Mouse (Mus musculus) hindbrain, postnatal 0 days (tissue): ENCODE measurements at regions not wholly inside any gene's neighbourhood (a gene's known extent, or its start where the extent isn't known, plus 50 kb on each side); places are given as distances from the start of the nearest gene placed in this dataset.
A peak's percentile ranks its signal among the peaks of the same experiment; 100 is the strongest.

Experiments
- ATAC-seq: fragments of 200-750 bp; cut with Nextera tagmentation; 2 replicates; pipeline ENCODE4 v1.8.0; 2017; ENCODE audit warnings: mild to moderate bottlenecking, moderate TSS enrichment, moderate library complexity
- DNase-seq: peaks from one replicate; pipeline ENCODE4 v3.0.0-alpha.2; 2015; ENCODE audit warnings: low spot score
- H3K27ac ChIP-seq: fragments of 300-500 bp; sonication (generic); 2 replicates; pipeline ENCODE4 v1.5.1; 2014; ENCODE audit warnings: mild to moderate bottlenecking
- H3K27me3 ChIP-seq: fragments of 300-500 bp; sonication (generic); 2 replicates; pipeline ENCODE4 v1.6.1; 2014; ENCODE audit warnings: low read length, mixed read lengths; ENCODE audit not compliant: insufficient read depth
- H3K36me3 ChIP-seq: fragments of 300-500 bp; sonication (generic); 2 replicates; pipeline ENCODE4 v1.6.1; 2014; ENCODE audit warnings: low read length, mixed read lengths; ENCODE audit not compliant: insufficient read depth
- H3K4me1 ChIP-seq: fragments of 300-500 bp; sonication (generic); 2 replicates; pipeline ENCODE4 v1.6.1; 2014; ENCODE audit warnings: antibody characterized with exemption, low read length, mixed read lengths; ENCODE audit not compliant: insufficient read depth
- H3K4me2 ChIP-seq: fragments of 300-500 bp; sonication (generic); 2 replicates; pipeline ENCODE4 v1.6.1; 2014; ENCODE audit warnings: low read depth, mild to moderate bottlenecking, low read length, moderate library complexity, mixed read lengths
- H3K4me3 ChIP-seq: fragments of 300-500 bp; sonication (generic); 2 replicates; pipeline ENCODE4 v1.5.1; 2014; ENCODE audit warnings: low read length
- H3K9ac ChIP-seq: fragments of 300-500 bp; sonication (generic); replicated peaks from 2 replicates; pipeline ENCODE4 v1.6.1; 2014; ENCODE audit warnings: mild to moderate bottlenecking, low read length, moderate library complexity, mixed read lengths
- H3K9me3 ChIP-seq: fragments of 300-500 bp; sonication (generic); 2 replicates; pipeline ENCODE4 v1.6.1; 2016; ENCODE audit warnings: low read length, mixed read lengths
- CTCF ChIP-seq: IDR thresholded peaks from 2 replicates; pipeline ENCODE4 v1.5.1; 2016; ENCODE audit warnings: antibody characterized with exemption, control low read depth, low read depth
- WGBS: fragments of 180-500 bp; shearing (Covaris S2); extraction: QIAGEN DNeasy Blood & Tissue Kit; methylation state at CpG from one replicate; pipeline ENCODE4 v1.1.7; 2014; 5-methylcytosine and 5-hydroxymethylcytosine counted together

- no peak for TF ChIP-seq CTCF
- Histone ChIP-seq H3K4me1 (peaks cover 7% of the 10 kb centered on the region; the same call in 1 of the 2 replicates), H3K4me3 (no peak overlapping the region), H3K27ac (no peak overlapping the region), H3K9me3 (no peaks in the 10 kb centered on the region), H3K9ac (no peak overlapping the region), H3K27me3 (no peaks in the 10 kb centered on the region), H3K4me2 (no peak overlapping the region), H3K36me3 (no peaks in the 10 kb centered on the region)
- DNase-seq (no peak), ATAC-seq (no peak)
- 75% methylated on average over 5 of the region's 5 CpGs for WGBS
These were observed 127.3 kb upstream of the Adamts18 start for GRCm38 (mm10) chr8:113975810-113976209.

- Histone ChIP-seq H3K27me3 (no peaks in the 10 kb centered on the region), H3K4me2 (no peak overlapping the region), H3K9me3 (no peaks in the 10 kb centered on the region), H3K4me1 (peaks cover 7% of the 10 kb centered on the region; the same call in 1 of the 2 replicates), H3K9ac (no peak overlapping the region), H3K27ac (no peak overlapping the region), H3K36me3 (no peaks in the 10 kb centered on the region), H3K4me3 (no peak overlapping the region)
- ATAC-seq (no peak), DNase-seq (peak; percentile 51)
- 44% methylated on average over 4 of the region's 4 CpGs for WGBS
- no peak for TF ChIP-seq CTCF
These were observed 128.1 kb upstream of the Adamts18 start for GRCm38 (mm10) chr8:113976626-113977025.

- no peak overlapping the region for H3K27ac ChIP-seq
- no peaks in the 10 kb centered on the region for H3K36me3 ChIP-seq
- no peak overlapping the region for H3K9ac ChIP-seq
- H3K9me3 ChIP-seq, result no peaks in the 10 kb centered on the region
- 58% methylated on average over 4 of the region's 4 CpGs for WGBS
- DNase-seq (no peak), ATAC-seq (no peak)
- no peak overlapping the region for H3K4me3 ChIP-seq
- no peak for TF ChIP-seq CTCF
- peaks cover 7% of the 10 kb centered on the region; the same call in 1 of the 2 replicates for H3K4me1 ChIP-seq
- no peaks in the 10 kb centered on the region for H3K27me3 ChIP-seq
- no peak overlapping the region for H3K4me2 ChIP-seq
These were observed 128.5 kb upstream of the Adamts18 start for GRCm38 (mm10) chr8:113977072-113977471.

- Histone ChIP-seq H3K9ac (no peak overlapping the region), H3K4me1 (peaks cover 7% of the 10 kb centered on the region; the same call in 1 of the 2 replicates), H3K36me3 (no peaks in the 10 kb centered on the region), H3K27ac (peak overlapping the region; percentile 41; the same call in 1 of the 2 replicates), H3K9me3 (no peaks in the 10 kb centered on the region), H3K27me3 (no peaks in the 10 kb centered on the region), H3K4me2 (no peak overlapping the region), H3K4me3 (no peak overlapping the region)
- ATAC-seq (0 out of 2 replicates have a peak, but pooled peaks have one; percentile 32), DNase-seq (peak; percentile 59)
- 31% methylated on average over 9 of the region's 9 CpGs for WGBS
- TF ChIP-seq CTCF, result no peak
These were observed 130.4 kb upstream of the Adamts18 start for GRCm38 (mm10) chr8:113978946-113979345.

GRCm38 (mm10) chr8:113979837-113980236 is 131.3 kb upstream of the Adamts18 start:
- 94% methylated on average over 5 of the region's 5 CpGs for WGBS
- no peaks in the 10 kb centered on the region for H3K27me3 ChIP-seq
- peak; percentile 58 for TF ChIP-seq CTCF
- no peak overlapping the region for H3K27ac ChIP-seq
- H3K4me2 ChIP-seq, result no peak overlapping the region
- H3K4me3 ChIP-seq, result no peak overlapping the region
- no peaks in the 10 kb centered on the region for H3K9me3 ChIP-seq
- DNase-seq (no peak), ATAC-seq (no peak)
- no peaks in the 10 kb centered on the region for H3K36me3 ChIP-seq
- peaks cover 7% of the 10 kb centered on the region; the same call in 1 of the 2 replicates for H3K4me1 ChIP-seq
- no peak overlapping the region for H3K9ac ChIP-seq

- Histone ChIP-seq H3K27ac (no peak overlapping the region), H3K36me3 (no peaks in the 10 kb centered on the region), H3K4me1 (peaks cover 7% of the 10 kb centered on the region; the same call in 1 of the 2 replicates), H3K4me3 (no peak overlapping the region), H3K4me2 (no peak overlapping the region), H3K9ac (no peak overlapping the region), H3K27me3 (no peaks in the 10 kb centered on the region), H3K9me3 (no peaks in the 10 kb centered on the region)
- ATAC-seq (no peak), DNase-seq (no peak)
- WGBS, result 24% methylated on average over 1 of the region's 1 CpGs
- TF ChIP-seq CTCF, result no peak
These were observed 132.8 kb upstream of the Adamts18 start for GRCm38 (mm10) chr8:113981339-113981738.

- DNase-seq (peak; percentile 87), ATAC-seq (no peak)
- no peak overlapping the region for H3K4me2 ChIP-seq
- WGBS, result 9% methylated on average over 10 of the region's 10 CpGs
- no peak overlapping the region for H3K27ac ChIP-seq
- H3K27me3 ChIP-seq, result no peaks in the 10 kb centered on the region
- no peak overlapping the region for H3K4me3 ChIP-seq
- H3K36me3 ChIP-seq, result no peaks in the 10 kb centered on the region
- no peak overlapping the region for H3K9ac ChIP-seq
- H3K4me1 ChIP-seq, result no peaks in the 10 kb centered on the region
- TF ChIP-seq CTCF, result peak; percentile 94
- H3K9me3 ChIP-seq, result no peaks in the 10 kb centered on the region
These were observed 136.3 kb upstream of the Adamts18 start for GRCm38 (mm10) chr8:113984845-113985244.
